Mouse (Mus musculus) cerebellum, adult 2 months (tissue): Measurements from ENCODE around the gene Itgb3.

Experiments used
- CTCF ChIP-seq: fragments of 200-500 bp; IDR thresholded peaks from 2 replicates; pipeline ENCODE4 v1.5.1; 2011; ENCODE audit warnings: low read depth, mild to moderate bottlenecking, control low read depth, low read length, moderate library complexity, borderline replicate concordance; ENCODE audit not compliant: insufficient read depth
- POLR2A ChIP-seq: fragments of 200-500 bp; IDR thresholded peaks from 2 replicates; pipeline ENCODE4 v1.6.1; 2011; ENCODE audit warnings: low read length, control low read depth, borderline replicate concordance; ENCODE audit not compliant: insufficient read depth

DNA sequence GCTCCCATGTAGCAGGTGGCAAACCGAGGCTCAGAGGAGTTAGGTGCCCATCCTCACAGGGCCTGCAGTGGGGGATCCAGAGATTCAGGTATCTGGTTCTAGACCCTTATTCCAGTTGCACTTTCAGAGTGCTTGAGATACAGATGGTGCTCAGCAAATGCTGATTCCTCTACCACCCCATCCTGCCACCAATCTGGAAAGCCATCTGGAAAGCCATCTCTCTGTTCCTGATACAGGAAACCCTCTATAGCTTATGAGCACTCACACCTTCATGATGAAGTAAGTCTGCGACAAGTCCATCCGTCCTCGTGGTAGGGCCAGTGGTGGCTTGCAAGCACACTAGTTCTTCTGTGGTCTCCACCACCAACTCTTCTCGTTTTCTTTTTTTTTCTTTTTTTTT lies 27.2 kb upstream of the Itgb3 start:
- TF ChIP-seq CTCF, result no peak
- no peak for TF ChIP-seq POLR2A
